ENCODE assay signal across 8 mouse cellular contexts in genomic region chr15:79834130-79834880, GRCm38 (mm10). TPM values are rescaled to one million over a fixed set of nuclear protein-coding genes. Genes with fewer than 3 reads are reported as not detected.
DNase-seq lines count a peak whose midpoint lies in the region; ATAC-seq lines count a peak whose summit lies in the region.

Gene Npcd, minus strand, starts transcription at chr15:79834237.
Gene Cbx6, minus strand, starts transcription at chr15:79834688.

- peak within 1 kb of the TSS; percentile 96 for H3K27ac ChIP-seq in embryonic facial prominence, embryonic 14.5 days (replicated peaks; ENCODE audit: low read depth, low read length)
- H3K27ac ChIP-seq in limb, embryonic 13.5 days, result peak within 1 kb of the TSS; percentile 95
- H3K27ac ChIP-seq in midbrain, embryonic 15.5 days, result peak within 1 kb of the TSS; percentile 99

- ATAC-seq in embryonic facial prominence, embryonic 14.5 days (ENCODE audit: low read depth), result peak; percentile 90
- ATAC-seq in limb, embryonic 13.5 days (ENCODE audit: low FRiP score, low read depth), result peak; percentile 90
- ATAC-seq in midbrain, embryonic 15.5 days (replicated peaks), result peak; percentile 88

- H3K4me2 ChIP-seq in embryonic facial prominence, embryonic 14.5 days (ENCODE audit: low read depth, low read length), result peak within 1 kb of the TSS; percentile 85
- H3K4me2 ChIP-seq in limb, embryonic 13.5 days (replicated peaks), result peak within 1 kb of the TSS; percentile 94
- H3K4me2 ChIP-seq in midbrain, embryonic 15.5 days, result peak within 1 kb of the TSS; percentile 95

- peak within 1 kb of the TSS; percentile 90 for H3K9ac ChIP-seq in embryonic facial prominence, embryonic 14.5 days (ENCODE audit: low read depth, low read length)
- H3K9ac ChIP-seq in limb, embryonic 13.5 days, result peak within 1 kb of the TSS; percentile 94
- peak within 1 kb of the TSS; percentile 96 for H3K9ac ChIP-seq in midbrain, embryonic 15.5 days

- under 1% methylated on average over 32 of the region's 58 CpGs for WGBS in embryonic facial prominence, embryonic 14.5 days
- 1% methylated on average over 58 of the region's 58 CpGs for WGBS in limb, embryonic 13.5 days
- WGBS in midbrain, embryonic 15.5 days, result under 1% methylated on average over 58 of the region's 58 CpGs

- peak; percentile 93 for DNase-seq in A20 (ENCODE audit: low read depth, low spot score)
- DNase-seq in adrenal gland, postnatal 4 days (ENCODE audit: low spot score in 2 of 2), result peak; percentile 92 to 96
- peak; percentile 98 for DNase-seq in embryonic facial prominence, embryonic 14.5 days (ENCODE audit: low spot score)
- peak; percentile 93 for DNase-seq in heart, adult 8-10 months (ENCODE audit: low spot score)
- DNase-seq in kidney, adult 8-10 months, result peak; percentile 93 to 94
- DNase-seq in spleen, postnatal 10 days (ENCODE audit: low spot score in 2 of 2), result peak; percentile 69 to 89

- H3K36me3 ChIP-seq in embryonic facial prominence, embryonic 14.5 days (ENCODE audit: control insufficient read depth, insufficient read depth, low read length), result peaks cover 12% of the 10 kb centered on the region
- H3K36me3 ChIP-seq in limb, embryonic 13.5 days, result peaks cover 17% of the 10 kb centered on the region
- H3K36me3 ChIP-seq in midbrain, embryonic 15.5 days (replicated peaks), result no peaks in the 10 kb centered on the region

- no peaks in the 10 kb centered on the region for H3K9me3 ChIP-seq in embryonic facial prominence, embryonic 14.5 days (ENCODE audit: control insufficient read depth, low read length)
- H3K9me3 ChIP-seq in limb, embryonic 13.5 days, result no peaks in the 10 kb centered on the region
- H3K9me3 ChIP-seq in midbrain, embryonic 15.5 days, result no peaks in the 10 kb centered on the region

- peaks cover 22% of the 10 kb centered on the region for H3K4me1 ChIP-seq in embryonic facial prominence, embryonic 14.5 days (ENCODE audit: control insufficient read depth, insufficient read depth, low read length)
- H3K4me1 ChIP-seq in limb, embryonic 13.5 days, result peaks cover 45% of the 10 kb centered on the region
- peaks cover 54% of the 10 kb centered on the region for H3K4me1 ChIP-seq in midbrain, embryonic 15.5 days

- peak within 1 kb of the TSS; percentile 89 for H3K4me3 ChIP-seq in embryonic facial prominence, embryonic 14.5 days (ENCODE audit: low read depth, low read length)
- peak within 1 kb of the TSS; percentile 83 for H3K4me3 ChIP-seq in limb, embryonic 13.5 days
- peak within 1 kb of the TSS; percentile 87 for H3K4me3 ChIP-seq in midbrain, embryonic 15.5 days

- no peaks in the 10 kb centered on the region for H3K27me3 ChIP-seq in embryonic facial prominence, embryonic 14.5 days (replicated peaks; ENCODE audit: control insufficient read depth, insufficient read depth, low read length)
- H3K27me3 ChIP-seq in limb, embryonic 13.5 days, result no peaks in the 10 kb centered on the region
- no peaks in the 10 kb centered on the region for H3K27me3 ChIP-seq in midbrain, embryonic 15.5 days (replicated peaks)

RNA-seq across cellular contexts. Expression of gene Npcd, which starts in this region (rescaled TPM):
- total RNA-seq in adrenal gland, postnatal 4 days (2021), result 1 to 10 TPM; 3.7 to 4.2 TPM
- 0.80 TPM in 1 of 2 replicates, not detected in the other for polyA plus RNA-seq in embryonic facial prominence, embryonic 14.5 days (2014; fragmentation: Nextera tagmentation; extraction: Ambion mirVana)
- total RNA-seq in heart, adult 8-10 months (2022), result under 1 TPM in 3 of 4 experiments, not detected in 1; 0.33 to 0.69 (median 0.47) TPM
- 0.46 and 0.60 TPM in 2 replicates for polyA plus RNA-seq in limb, embryonic 13.5 days (2015; fragmentation: Nextera tagmentation; extraction: Ambion mirVana)
- 0.42 and 0.98 TPM in 2 replicates for polyA plus RNA-seq in midbrain, embryonic 15.5 days (2015; fragmentation: Nextera tagmentation; extraction: Ambion mirVana)

RNA-seq across cellular contexts. Expression of gene Cbx6, which starts in this region (rescaled TPM):
- 100 to 1,000 TPM; 105 TPM for total RNA-seq in adrenal gland, postnatal 4 days (2021)
- 50.2 and 54.4 TPM in 2 replicates for polyA plus RNA-seq in embryonic facial prominence, embryonic 14.5 days (2014; fragmentation: Nextera tagmentation; extraction: Ambion mirVana)
- total RNA-seq in heart, adult 8-10 months (2022), result 10 to 100 TPM; 15.5 to 20.3 (median 18.9) TPM
- 45.4 and 54.5 TPM in 2 replicates for polyA plus RNA-seq in limb, embryonic 13.5 days (2015; fragmentation: Nextera tagmentation; extraction: Ambion mirVana)
- polyA plus RNA-seq in midbrain, embryonic 15.5 days (2015; fragmentation: Nextera tagmentation; extraction: Ambion mirVana), result 70.6 and 75.7 TPM in 2 replicates

Comparison
In these comparisons a context has a peak if more than half of its experiments do, and no peak if none do; other contexts are left out.
1. Peak in every context shown above with its lines: DNase-seq, ATAC-seq, H3K4me3 ChIP-seq and H3K27ac ChIP-seq.
2. RNA of gene Cbx6 (total RNA-seq): 105 TPM in adrenal gland, postnatal 4 days; 15.5 to 20.3 TPM in heart, adult 8-10 months; every median in the first group is over 4 times any median in the second.